Mouse (Mus musculus) MEL (cell line): ENCODE measurements around the gene Mrpl40. TPM values are rescaled to one million over a fixed set of nuclear protein-coding genes. Genes with fewer than 3 reads are reported as not detected.

Experiments used
- DNase-seq: peaks from one replicate; pipeline ENCODE4 v3.0.0; 2011; ENCODE audit warnings: low read depth, low spot score
- H3K27ac ChIP-seq: 2 replicates; pipeline ENCODE4 v1.5.1; 2012; ENCODE audit warnings: low read depth, mild to moderate bottlenecking, control low read depth, low read length, moderate library complexity; ENCODE audit not compliant: control insufficient read depth
- H3K27me3 ChIP-seq, 2 experiments: fragments of 150-350 bp in 1 of 2; sonication (generic) in 1 of 2; 2 replicates each; pipeline ENCODE4 v1.6.1; 2012; ENCODE audit warnings: low read length in 2 of 2, mild to moderate bottlenecking in 2 of 2, improper control_type of control experiment in 1 of 2, moderate library complexity in 1 of 2; ENCODE audit not compliant: insufficient read depth in 2 of 2, control insufficient read depth in 1 of 2
- H3K36me3 ChIP-seq, 2 experiments: 2 replicates each; pipeline ENCODE4 v1.6.1; 2012 to 2014; ENCODE audit warnings: low read length in 2 of 2, improper control_type of control experiment in 1 of 2, inconsistent platforms in 1 of 2, mild to moderate bottlenecking in 1 of 2; ENCODE audit not compliant: insufficient read depth in 2 of 2, control insufficient read depth in 1 of 2
- H3K4me1 ChIP-seq, 2 experiments: fragments of 150-350 bp in 1 of 2; sonication (generic) in 1 of 2; 2 replicates each; pipeline ENCODE4 v1.6.1; 2012; ENCODE audit warnings: low read length in 2 of 2, improper control_type of control experiment in 1 of 2, mild to moderate bottlenecking in 1 of 2; ENCODE audit not compliant: insufficient read depth in 2 of 2, control insufficient read depth in 1 of 2
- H3K4me3 ChIP-seq, 2 experiments: fragments of 150-350 bp in 1 of 2; sonication (generic) in 1 of 2; 2 replicates each; pipeline ENCODE4 v1.5.1; 2012; ENCODE audit warnings: low read depth in 2 of 2, low read length in 2 of 2, mild to moderate bottlenecking in 2 of 2, moderate library complexity in 2 of 2, control low read depth in 1 of 2, improper control_type of control experiment in 1 of 2; ENCODE audit not compliant: control insufficient read depth in 1 of 2, insufficient read depth in 1 of 2
- H3K79me2 ChIP-seq: 2 replicates; pipeline ENCODE4 v1.6.1; 2012; ENCODE audit warnings: mild to moderate bottlenecking, low read length, moderate library complexity; ENCODE audit not compliant: control insufficient read depth, poor library complexity, insufficient read depth
- H3K9ac ChIP-seq: 2 replicates; pipeline ENCODE4 v1.6.1; 2012; ENCODE audit warnings: low read depth, mild to moderate bottlenecking, control low read depth, low read length, moderate library complexity; ENCODE audit not compliant: control insufficient read depth, poor library complexity, severe bottlenecking
- H3K9me3 ChIP-seq: fragments of 150-350 bp; sonication (generic); replicated peaks from 2 replicates; pipeline ENCODE4 v1.6.1; 2012; ENCODE audit warnings: mild to moderate bottlenecking, low read length, improper control_type of control experiment, moderate library complexity; ENCODE audit not compliant: insufficient read depth
- CHD1 ChIP-seq: IDR thresholded peaks from 2 replicates; pipeline ENCODE4 v1.6.1; 2012; ENCODE audit warnings: low read depth, mild to moderate bottlenecking, inconsistent platforms, low read length, improper control_type of control experiment
- CHD2 ChIP-seq: IDR thresholded peaks from 2 replicates; pipeline ENCODE4 v1.6.1; 2011; ENCODE audit warnings: low read length, improper control_type of control experiment
- CTCF ChIP-seq, 3 experiments: IDR thresholded peaks in 2 of 3; conservative IDR thresholded peaks in 1 of 3; 2 replicates each; pipeline ENCODE4 v1.5.1; 2011 to 2012; ENCODE audit warnings: low read length in 3 of 3, low read depth in 2 of 3, mild to moderate bottlenecking in 2 of 3, improper control_type of control experiment in 1 of 3, inconsistent platforms in 1 of 3, mixed read lengths in 1 of 3, moderate library complexity in 1 of 3; ENCODE audit not compliant: control insufficient read depth in 1 of 3, insufficient read depth in 1 of 3, poor library complexity in 1 of 3, severe bottlenecking in 1 of 3
- E2F4 ChIP-seq: IDR thresholded peaks from 2 replicates; pipeline ENCODE4 v1.6.1; 2011; ENCODE audit warnings: low read depth, low read length, improper control_type of control experiment, borderline replicate concordance
- ELF1 ChIP-seq: IDR thresholded peaks from 2 replicates; pipeline ENCODE4 v1.6.1; 2014; ENCODE audit warnings: low read depth, mild to moderate bottlenecking, inconsistent platforms, low read length, improper control_type of control experiment, moderate library complexity
- ETS1 ChIP-seq: IDR thresholded peaks from 2 replicates; pipeline ENCODE4 v1.6.1; 2012; ENCODE audit warnings: low read depth, mild to moderate bottlenecking, inconsistent platforms, low read length, improper control_type of control experiment, moderate library complexity
- GABPA ChIP-seq: IDR thresholded peaks from 2 replicates; pipeline ENCODE4 v1.6.1; 2012; ENCODE audit warnings: low read depth, mild to moderate bottlenecking, inconsistent platforms, low read length, improper control_type of control experiment, moderate library complexity
- GATA1 ChIP-seq: IDR thresholded peaks from 2 replicates; pipeline ENCODE4 v1.6.1; 2011; ENCODE audit warnings: low read depth, low read length, improper control_type of control experiment
- HCFC1 ChIP-seq: IDR thresholded peaks from 2 replicates; pipeline ENCODE4 v1.6.1; 2012; ENCODE audit warnings: low read depth, mild to moderate bottlenecking, inconsistent platforms, low read length, improper control_type of control experiment, moderate library complexity
- JUND ChIP-seq: IDR thresholded peaks from 2 replicates; pipeline ENCODE4 v1.6.1; 2011; ENCODE audit warnings: low read depth, mild to moderate bottlenecking, improper control_type of control experiment, low read length
- MAFK ChIP-seq: IDR thresholded peaks from 2 replicates; pipeline ENCODE4 v1.6.1; 2011; ENCODE audit warnings: low read depth, mild to moderate bottlenecking, low read length, improper control_type of control experiment, borderline replicate concordance
- MAX ChIP-seq: IDR thresholded peaks from 2 replicates; pipeline ENCODE4 v1.6.1; 2011; ENCODE audit warnings: low read length, improper control_type of control experiment
- MAZ ChIP-seq: IDR thresholded peaks from 2 replicates; pipeline ENCODE4 v1.6.1; 2012; ENCODE audit warnings: low read depth, mild to moderate bottlenecking, inconsistent platforms, low read length, improper control_type of control experiment
- MXI1 ChIP-seq: IDR thresholded peaks from 2 replicates; pipeline ENCODE4 v1.6.1; 2011; ENCODE audit warnings: mild to moderate bottlenecking, low read depth, low read length, improper control_type of control experiment
- MYB ChIP-seq: IDR thresholded peaks from 2 replicates; pipeline ENCODE4 v1.6.1; 2011; ENCODE audit warnings: mild to moderate bottlenecking, low read depth, low read length, improper control_type of control experiment
- MYC ChIP-seq: IDR thresholded peaks from 2 replicates; pipeline ENCODE4 v1.6.1; 2011; ENCODE audit warnings: low read depth, mild to moderate bottlenecking, low read length, improper control_type of control experiment, moderate library complexity
- NRF1 ChIP-seq: IDR thresholded peaks from 2 replicates; pipeline ENCODE4 v1.6.1; 2014; ENCODE audit warnings: low read depth, mild to moderate bottlenecking, inconsistent platforms, low read length, improper control_type of control experiment, moderate library complexity; ENCODE audit not compliant: poor library complexity, insufficient read depth, severe bottlenecking
- POLR2AphosphoS2 ChIP-seq: IDR thresholded peaks from 2 replicates; pipeline ENCODE4 v1.6.1; 2011; ENCODE audit warnings: low read length, improper control_type of control experiment
- SIN3A ChIP-seq: IDR thresholded peaks from 2 replicates; pipeline ENCODE4 v1.6.1; 2012; ENCODE audit warnings: low read length, improper control_type of control experiment, inconsistent platforms
- SMC3 ChIP-seq: IDR thresholded peaks from 2 replicates; pipeline ENCODE4 v1.6.1; 2011; ENCODE audit warnings: low read depth, low read length, improper control_type of control experiment
- TBP ChIP-seq: IDR thresholded peaks from 2 replicates; pipeline ENCODE4 v1.8.0; 2011; ENCODE audit warnings: low read depth, low read length, improper control_type of control experiment
- UBTF ChIP-seq: IDR thresholded peaks from 2 replicates; pipeline ENCODE4 v1.6.1; 2012; ENCODE audit warnings: low read depth, mild to moderate bottlenecking, inconsistent platforms, low read length, improper control_type of control experiment, moderate library complexity, borderline replicate concordance; ENCODE audit not compliant: insufficient read depth
- USF1 ChIP-seq: IDR thresholded peaks from 2 replicates; pipeline ENCODE4 v1.6.1; 2014; ENCODE audit warnings: low read depth, mild to moderate bottlenecking, inconsistent platforms, low read length, improper control_type of control experiment, moderate library complexity
- USF2 ChIP-seq, 2 experiments: IDR thresholded peaks; 2 replicates each; pipeline ENCODE4 v1.6.1; 2011 to 2012; ENCODE audit warnings: improper control_type of control experiment in 2 of 2, low read length in 2 of 2, borderline replicate concordance in 1 of 2, inconsistent platforms in 1 of 2, low read depth in 1 of 2, mild to moderate bottlenecking in 1 of 2; ENCODE audit not compliant: insufficient read depth in 1 of 2
- ZC3H11A ChIP-seq: IDR thresholded peaks from 2 replicates; pipeline ENCODE4 v1.6.1; 2012; ENCODE audit warnings: low read depth, mild to moderate bottlenecking, inconsistent platforms, low read length, improper control_type of control experiment
- ZKSCAN1 ChIP-seq: IDR thresholded peaks from 2 replicates; pipeline ENCODE4 v1.6.1; 2012; ENCODE audit warnings: low read depth, mild to moderate bottlenecking, inconsistent platforms, low read length, improper control_type of control experiment, moderate library complexity
- ZMIZ1 ChIP-seq: IDR thresholded peaks from 2 replicates; pipeline ENCODE4 v1.6.1; 2012; ENCODE audit warnings: low read depth, mild to moderate bottlenecking, inconsistent platforms, low read length, improper control_type of control experiment, moderate library complexity
- ZNF384 ChIP-seq: IDR thresholded peaks from 2 replicates; pipeline ENCODE4 v1.6.1; 2012; ENCODE audit warnings: low read depth, mild to moderate bottlenecking, inconsistent platforms, low read length, improper control_type of control experiment
- polyA plus RNA-seq, 2 experiments: library from polyadenylated mRNA; stranded (reverse) in 1 of 2; unstranded in 1 of 2; fragments of >175 nt in 1 of 2; fragments of >200 nt in 1 of 2; gene quantifications; 2 replicates each; pipeline versions ENCODE4 v1.2.1 to v1.2.4; 2012; ENCODE audit warnings: low replicate concordance in 2 of 2, low read depth in 1 of 2; ENCODE audit not compliant: insufficient read length in 2 of 2, insufficient read depth in 1 of 2, missing spikeins in 1 of 2
- total RNA-seq: library from RNA; depleted of rRNA; stranded (reverse); fragments of 300-350 nt; gene quantifications from 2 replicates; pipeline ENCODE4 v1.2.3, GENCODE M21; 2012

The Mrpl40 gene
- total and polyA plus RNA-seq, 3 experiments, result 78.7 to 84.6 TPM; not detected in 1

DNA sequence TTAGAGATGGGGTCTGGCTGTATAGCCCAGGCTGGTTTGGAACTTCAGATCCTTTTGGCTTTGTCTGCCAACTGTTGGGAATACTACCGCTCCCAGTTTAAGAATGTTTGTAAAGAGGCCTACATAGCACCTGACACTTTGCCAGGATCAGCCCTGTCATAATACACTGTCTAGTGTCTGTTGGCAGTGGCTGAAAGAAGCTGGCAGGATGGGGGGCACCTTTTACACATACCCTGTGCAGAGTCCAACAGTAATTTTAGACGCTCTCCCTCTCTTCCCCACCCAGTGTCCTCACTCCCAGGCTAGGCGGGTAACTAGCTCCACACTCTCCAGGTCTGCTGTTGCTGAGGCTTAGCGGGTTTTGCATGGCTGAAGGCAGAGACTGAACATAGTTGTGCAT is 38.3 kb downstream of the Mrpl40 start:
- Histone ChIP-seq H3K79me2 (peaks cover 6% of the 10 kb centered on the region), H3K4me1 (peaks cover 4% of the 10 kb centered on the region in 2 experiments; a peak in 2 of 4 replicates), H3K27ac (no peak overlapping the region), H3K4me3 (no peak overlapping the region), H3K9me3 (no peaks in the 10 kb centered on the region), H3K9ac (no peak overlapping the region), H3K27me3 (no peaks in the 10 kb centered on the region), H3K36me3 (peaks cover 0 to 9% of the 10 kb centered on the region in 2 experiments; a peak in 3 of 4 replicates)
- DNase-seq, result no peak
- TF ChIP-seq MYC (no peak), MYB (no peak), ETS1 (no peak), UBTF (no peak), USF1 (no peak), SIN3A (no peak), CHD1 (no peak), MAZ (no peak), ZKSCAN1 (no peak), E2F4 (no peak), NRF1 (no peak), MXI1 (no peak), CTCF (IDR thresholded peaks at IDR 0.05 in 2 of 3, conservative IDR thresholded peaks at IDR 0.05 in 1 of 3; ENCODE audit: control insufficient read depth in 1 of 3, insufficient read depth in 1 of 3, low read depth in 2 of 3, low read length in 3 of 3, poor library complexity in 1 of 3, severe bottlenecking in 1 of 3) (no peak), MAFK (no peak), GATA1 (no peak), MAX (no peak), POLR2AphosphoS2 (no peak), USF2 (IDR thresholded peaks at IDR 0.05; ENCODE audit: borderline replicate concordance in 1 of 2, insufficient read depth in 1 of 2, low read depth in 1 of 2, low read length in 2 of 2) (no peak), SMC3 (no peak)

DNA sequence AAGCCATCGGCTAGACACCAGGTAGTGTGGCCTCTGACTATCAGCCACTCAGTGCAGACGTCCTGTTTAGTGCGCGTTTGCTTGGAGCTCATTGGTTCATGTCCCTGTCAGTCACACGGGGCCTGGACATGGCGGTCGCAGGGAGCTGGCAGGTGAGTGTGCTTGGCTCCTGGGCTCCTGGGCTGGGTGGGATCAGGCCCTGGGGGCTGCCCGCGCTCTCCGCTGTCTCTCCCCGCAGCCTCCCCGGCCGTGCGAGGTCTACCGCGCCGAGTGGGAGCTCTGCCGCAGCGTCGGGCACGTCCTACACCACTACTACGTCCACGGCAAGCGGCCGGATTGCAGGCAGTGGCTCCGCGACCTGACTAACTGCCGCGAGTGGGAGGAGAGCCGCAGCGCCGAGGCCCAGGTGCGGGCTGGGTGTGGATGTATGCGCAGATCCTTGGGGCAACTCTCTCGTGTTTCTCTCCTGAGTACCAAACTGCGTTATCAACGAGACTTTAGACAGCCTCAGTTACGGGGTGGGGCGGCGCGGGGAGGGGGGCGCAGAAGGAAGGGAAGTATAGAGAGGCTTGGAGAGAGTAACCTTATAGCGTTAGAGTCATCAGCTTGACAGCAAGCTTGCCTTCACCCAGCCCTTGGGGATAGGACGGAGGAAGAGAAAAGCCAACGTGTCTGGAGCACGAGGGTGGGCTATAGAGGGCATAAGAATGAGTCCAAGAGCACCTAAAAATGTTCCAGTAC is 40.0 kb downstream of the Mrpl40 start, which contains the start of the genes 2510002D24Rik and Gm28539:
TSS of gene 2510002D24Rik (plus strand) at position 111 of the 741 bp plus-strand sequence.
TSS of gene Gm28539 (plus strand) at position 117 of the 741 bp plus-strand sequence.
- Histone ChIP-seq H3K4me3 (peak within 1 kb of the TSS; percentile 90 to 92), H3K4me1 (peaks cover 4% of the 10 kb centered on the region in 2 experiments; a peak in 2 of 4 replicates), H3K79me2 (peaks cover 6% of the 10 kb centered on the region), H3K9me3 (no peaks in the 10 kb centered on the region), H3K9ac (peak within 1 kb of the TSS; percentile 86), H3K27me3 (no peaks in the 10 kb centered on the region), H3K36me3 (peaks cover 7 to 9% of the 10 kb centered on the region in 2 experiments), H3K27ac (peak within 1 kb of the TSS; percentile 53)
- DNase-seq, result peak; percentile 96
- TF ChIP-seq ETS1, result no peak
- TF ChIP-seq GATA1, result no peak
- no peak for TF ChIP-seq USF1
- no peak for TF ChIP-seq JUND
- peak; percentile 75 for TF ChIP-seq HCFC1
- no peak for TF ChIP-seq ZKSCAN1
- peak; percentile 81; the same call in 1 of the 2 replicates for TF ChIP-seq POLR2AphosphoS2
- TF ChIP-seq ZC3H11A, result no peak
- 0 out of 2 replicates have a peak, but pooled peaks have one; percentile 51 for TF ChIP-seq ZMIZ1
- no peak for TF ChIP-seq GABPA
- no peak for TF ChIP-seq NRF1
- no peak for TF ChIP-seq ELF1
- no peak for TF ChIP-seq MYC
- peak; percentile 26; the same call in 1 of the 2 replicates for TF ChIP-seq TBP
- TF ChIP-seq CHD2, result peak; percentile 26
- no peak for TF ChIP-seq ZNF384
- TF ChIP-seq E2F4, result no peak
- TF ChIP-seq MAX, result 0 out of 2 replicates have a peak, but pooled peaks have one; percentile 23
- TF ChIP-seq MAFK, result no peak
